In the genomic region with DNA sequence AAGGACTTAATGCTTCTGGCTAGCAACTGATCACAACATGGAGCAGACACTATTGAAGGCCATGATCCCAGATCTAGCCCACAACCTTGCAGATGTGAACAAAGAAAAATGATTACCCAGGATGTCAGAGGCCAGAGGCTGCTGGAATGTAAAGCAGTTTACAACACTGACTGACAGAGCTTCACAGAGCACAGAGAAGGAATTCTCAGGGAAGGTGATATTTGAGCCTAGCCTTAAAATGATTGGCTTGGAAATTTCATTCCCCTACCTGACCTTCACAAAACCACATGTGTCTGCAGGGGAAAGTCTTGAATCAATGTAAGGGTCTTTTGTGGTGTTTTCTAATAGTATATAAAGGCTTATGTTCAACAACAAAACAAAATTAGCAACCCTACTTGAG, we compare ENCODE assay signal across 29 mouse cellular contexts. TPM values are rescaled to one million over a fixed set of nuclear protein-coding genes. Genes with fewer than 3 reads are reported as not detected.
"Had no signal": no experiment of that assay in that cellular context is flagged by ENCODE, and none has a peak within 500 bp of the region (broad histone marks: within the 10 kb centered on the region; RNA-seq: fewer than 3 reads in every experiment).

No protein-coding gene starts in this region.

- ATAC-seq: liver, postnatal 0 days; lung, postnatal 0 days had no signal

- H3K4me3 ChIP-seq: limb, embryonic 12.5 days; limb, embryonic 15.5 days had no signal

- H3K4me2 ChIP-seq: limb, embryonic 12.5 days; limb, embryonic 15.5 days; liver, embryonic 11.5 days; lung, embryonic 14.5 days; midbrain, embryonic 11.5 days had no signal

- H3K9ac ChIP-seq: limb, embryonic 12.5 days; limb, embryonic 15.5 days; liver, embryonic 14.5 days; liver, postnatal 0 days; lung, embryonic 14.5 days had no signal

- H3K27me3 ChIP-seq: limb, embryonic 12.5 days; limb, embryonic 15.5 days had no signal

- H3K27ac ChIP-seq: limb, embryonic 12.5 days; limb, embryonic 15.5 days; liver, embryonic 14.5 days; macrophage; stomach, postnatal 0 days had no signal

- H3K4me1 ChIP-seq: limb, embryonic 15.5 days had no signal

- H3K36me3 ChIP-seq: limb, embryonic 12.5 days; limb, embryonic 15.5 days had no signal

- DNase-seq: kidney, adult 18-20 months; kidney, adult 9 months; kidney, postnatal 10 days; kidney, postnatal 4 days; left cerebral cortex, postnatal 4 days; liver, postnatal 0 days; lung, embryonic 14.5 days; midbrain, embryonic 14.5 days; thymus, adult 2 months; thymus, postnatal 14 days; thymus, postnatal 4 days had no signal

- H3K9me3 ChIP-seq: limb, embryonic 12.5 days; limb, embryonic 15.5 days had no signal

RNA-seq across cellular contexts. Expression of a gene that starts 1.3 kb away (rescaled TPM):
- total RNA-seq: layer of hippocampus, adult 18-20 months; layer of hippocampus, postnatal 14 days; left cerebral cortex, postnatal 14 days; midbrain, postnatal 0 days had no signal
- polyA plus RNA-seq: limb, embryonic 12.5 days; midbrain, embryonic 11.5 days; midbrain, embryonic 14.5 days; neural tube, embryonic 11.5 days; small intestine, adult 2 months; thymus, adult 2 months had no signal

RNA-seq across cellular contexts. Expression of a gene that starts 15.9 kb away (rescaled TPM):
- total RNA-seq: layer of hippocampus, adult 18-20 months; layer of hippocampus, postnatal 14 days; left cerebral cortex, adult 8-10 months; left cerebral cortex, postnatal 14 days; left cerebral cortex, postnatal 4 days; midbrain, postnatal 0 days had no signal
- polyA plus RNA-seq: limb, embryonic 12.5 days; lung, embryonic 14.5 days; lung, postnatal 0 days; midbrain, embryonic 14.5 days; midbrain, postnatal 0 days; neural tube, embryonic 14.5 days; small intestine, adult 2 months had no signal

RNA-seq across cellular contexts. Expression of a gene that starts 35.6 kb away (rescaled TPM):
- total RNA-seq: layer of hippocampus, adult 18-20 months; layer of hippocampus, postnatal 14 days; left cerebral cortex, adult 8-10 months; left cerebral cortex, postnatal 14 days; left cerebral cortex, postnatal 4 days; midbrain, postnatal 0 days had no signal
- polyA plus RNA-seq: limb, embryonic 12.5 days; limb, embryonic 15.5 days; liver, embryonic 11.5 days; lung, embryonic 14.5 days; lung, postnatal 0 days; macrophage; midbrain, embryonic 11.5 days; midbrain, embryonic 14.5 days; midbrain, postnatal 0 days; neural tube, embryonic 11.5 days; neural tube, embryonic 14.5 days; small intestine, adult 2 months; spleen, adult 2 months; stomach, embryonic 14.5 days; stomach, postnatal 0 days; thymus, adult 2 months had no signal
